Mouse (Mus musculus) E14TG2a.4 (cell line): ENCODE results near the gene Frem2.

Experiments
- CTCF ChIP-seq: conservative IDR thresholded peaks from 2 replicates; pipeline ENCODE4 v1.5.1; 2014; ENCODE audit warnings: low read length
- NANOG ChIP-seq: IDR thresholded peaks from 2 replicates; pipeline ENCODE4 v1.6.1; 2014; ENCODE audit warnings: borderline replicate concordance, low read length, mixed read lengths

DNA sequence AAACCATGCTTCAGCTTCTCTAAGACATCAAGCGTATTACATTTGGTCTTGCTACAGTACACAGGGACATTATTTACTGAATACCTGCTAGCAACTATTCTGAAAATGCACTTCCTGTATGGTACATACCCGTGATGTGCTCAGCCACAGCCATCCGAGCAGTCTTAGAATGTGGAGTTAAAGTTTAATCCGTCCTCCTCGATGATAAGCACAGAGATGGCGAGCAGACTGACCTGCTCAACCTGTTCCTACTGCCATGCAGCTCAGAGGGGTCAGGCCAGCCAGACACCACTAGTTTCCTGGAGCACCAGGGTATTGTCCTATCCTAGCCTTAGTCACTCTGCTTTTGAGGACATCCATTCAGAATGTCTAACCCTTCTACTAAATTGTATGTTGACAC lies 30.6 kb upstream of the Frem2 start:
- TF ChIP-seq CTCF (no peak), NANOG (no peak)
